Mouse (Mus musculus): ENCODE measurements around the gene Hist1h2bh.
"Not testable (repeated sequence)": the region's sequence is repeated elsewhere in the genome, so short reads cannot be mapped to it uniquely, and the experiment has no call there.

Hist1h2bh gene

GRCm38 (mm10) chr13:23550761-23551145 lies 7.6 kb upstream of the Hist1h2bh start:
- DNase-seq = no peak

GRCm38 (mm10) chr13:23546694-23547093 lies 3.5 kb upstream of the Hist1h2bh start:
- no peak for DNase-seq

- peak; percentile 50 for DNase-seq
Observed at GRCm38 (mm10) chr13:23544787-23545120, 1.6 kb upstream of the Hist1h2bh start.

GRCm38 (mm10) chr13:23543965-23544786 lies 984 bp upstream of the Hist1h2bh start, which contains the start of gene Hist1h3f:
Gene Hist1h3f (plus strand): TSS chr13:23544052.
- peak; percentile 82 for DNase-seq

GRCm38 (mm10) chr13:23542225-23542980 lies 789 bp downstream of the Hist1h2bh start:
- DNase-seq = not testable (repeated sequence)

- DNase-seq = no peak
Observed at GRCm38 (mm10) chr13:23541497-23541896, 1.7 kb downstream of the Hist1h2bh start.

- not testable (repeated sequence) for DNase-seq
Observed at GRCm38 (mm10) chr13:23539821-23540220, 3.4 kb downstream of the Hist1h2bh start.

GRCm38 (mm10) chr13:23538249-23538648 lies 4.9 kb downstream of the Hist1h2bh start:
- DNase-seq = no peak

- no peak for DNase-seq
Observed at GRCm38 (mm10) chr13:23537006-23537710, 6.0 kb downstream of the Hist1h2bh start.

GRCm38 (mm10) chr13:23536076-23536822 lies 6.9 kb downstream of the Hist1h2bh start:
- DNase-seq = no peak

- peak; percentile 89 for DNase-seq
Observed at GRCm38 (mm10) chr13:23535137-23536075, 7.8 kb downstream of the Hist1h2bh start, which contains the start of gene Hist1h3g. Gene Hist1h3g (plus strand): TSS chr13:23535422.

- peak; percentile 39 for DNase-seq
Observed at GRCm38 (mm10) chr13:23534368-23535131, 8.6 kb downstream of the Hist1h2bh start.

- peak; percentile 76 for DNase-seq
Observed at GRCm38 (mm10) chr13:23533560-23534367, 9.4 kb downstream of the Hist1h2bh start, which contains the start of gene Hist1h2af. Gene Hist1h2af (plus strand): TSS chr13:23533906.

GRCm38 (mm10) chr13:23532262-23533075 lies 10.7 kb downstream of the Hist1h2bh start:
- no peak for DNase-seq

- peak; percentile 98 for DNase-seq
Observed at GRCm38 (mm10) chr13:23530901-23531875, 12.0 kb downstream of the Hist1h2bh start, which contains the start of gene Hist1h4h. Gene Hist1h4h (plus strand): TSS chr13:23531050.

GRCm38 (mm10) chr13:23530181-23530900 lies 12.9 kb downstream of the Hist1h2bh start:
- DNase-seq = peak; percentile 75

All from thymus, postnatal 25 days (tissue).